Mouse (Mus musculus): ENCODE results near the gene Ap5b1.

Gene Ap5b1

DNA sequence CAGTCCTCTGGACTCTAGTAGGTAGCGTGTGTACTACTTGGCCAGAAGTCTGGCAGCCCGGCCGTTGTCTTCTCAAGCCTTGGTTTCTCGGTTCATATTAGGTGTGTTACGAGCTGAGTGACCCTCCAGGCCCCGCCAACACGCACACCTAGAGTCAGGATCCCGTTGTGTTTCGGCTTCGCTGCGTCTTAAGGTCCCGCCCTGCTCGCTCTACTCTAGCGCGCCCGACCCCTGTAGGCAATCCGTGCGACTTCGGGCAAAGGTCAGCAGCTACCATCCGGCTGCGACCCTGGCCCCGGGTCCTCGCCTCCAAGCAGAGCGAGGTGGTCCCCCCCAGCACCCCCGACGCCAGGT, 668 bp upstream of the Ap5b1 start:
- no peak for DNase-seq (ENCODE audit: low read depth)

GRCm38 (mm10) chr19:5568470-5569140, 780 bp downstream of the Ap5b1 start:
- DNase-seq (ENCODE audit: low read depth) = peak; percentile 94

- no peak for DNase-seq (ENCODE audit: low read depth)
These were observed 1.7 kb downstream of the Ap5b1 start for GRCm38 (mm10) chr19:5569521-5569920.

DNA sequence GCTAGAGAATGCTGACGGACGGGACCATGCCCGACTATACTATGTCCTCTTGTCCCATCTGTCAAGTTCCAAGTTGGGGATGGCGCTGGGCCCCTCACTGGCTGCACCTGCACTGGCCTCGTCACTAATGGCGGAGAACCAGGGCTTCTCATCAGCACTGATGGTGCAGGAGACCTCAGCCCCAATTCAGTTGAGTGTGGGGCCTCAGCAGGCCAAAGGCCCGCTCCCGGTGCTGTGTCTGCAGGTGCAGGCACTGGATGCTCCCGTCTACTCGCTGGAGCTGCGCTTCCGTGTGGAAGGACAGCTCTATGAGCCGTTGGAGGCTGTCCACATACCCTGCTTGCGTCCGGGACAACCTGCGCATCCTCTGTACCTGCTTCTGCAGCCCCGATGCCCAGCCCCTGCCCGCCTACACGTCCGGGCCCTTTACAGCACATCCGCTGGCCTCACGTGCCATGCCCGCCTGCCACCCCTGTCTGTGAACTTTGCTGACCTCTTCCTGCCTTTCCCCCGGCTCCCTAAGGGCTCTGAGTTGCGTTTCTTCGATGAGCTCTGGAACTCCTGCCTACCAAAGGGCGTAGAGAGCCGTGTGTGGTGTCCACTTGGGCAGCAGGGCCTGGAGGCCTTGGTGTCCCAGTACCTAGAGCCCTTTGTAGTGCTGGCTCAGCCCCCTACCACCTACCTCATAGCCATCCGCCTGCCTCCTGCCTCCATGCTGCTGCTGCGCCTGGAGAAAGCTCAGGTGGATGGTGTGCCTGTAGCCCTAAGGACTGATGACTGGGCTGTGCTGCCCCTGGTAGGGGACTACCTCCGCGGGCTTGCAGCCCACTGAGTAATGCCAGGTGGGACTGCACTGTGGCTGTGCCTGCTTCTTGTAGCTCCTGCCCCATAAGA, 2.8 kb downstream of the Ap5b1 start:
- DNase-seq (ENCODE audit: low read depth) = no peak

GRCm38 (mm10) chr19:5571831-5572230, 4.0 kb downstream of the Ap5b1 start:
- peak; percentile 76 for DNase-seq (ENCODE audit: low read depth)

- DNase-seq (ENCODE audit: low read depth) = peak; percentile 53
These were observed 4.7 kb downstream of the Ap5b1 start for GRCm38 (mm10) chr19:5572331-5573125.

DNA sequence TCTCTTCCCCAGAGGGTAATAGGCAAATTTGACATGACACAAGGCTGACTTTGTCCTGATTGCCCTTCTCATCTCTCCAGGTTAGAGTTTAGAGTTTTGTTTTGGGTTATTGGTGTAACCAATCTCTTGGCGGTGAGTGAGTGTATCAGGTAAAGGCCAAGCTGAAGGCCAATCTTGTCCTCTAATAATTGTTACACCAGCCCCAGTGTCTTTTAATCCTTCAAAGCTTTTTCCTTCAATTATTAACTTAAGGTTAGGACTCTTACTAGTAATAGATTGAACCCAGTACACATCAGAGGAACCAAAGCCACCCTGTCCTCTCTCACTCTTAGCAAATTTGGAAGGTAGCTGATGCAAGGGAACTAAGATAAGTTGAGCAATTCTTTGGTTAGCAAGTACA, 7.5 kb downstream of the Ap5b1 start:
- no peak for DNase-seq (ENCODE audit: low read depth)

- DNase-seq (ENCODE audit: low read depth) = no peak
These were observed 12.1 kb downstream of the Ap5b1 start for GRCm38 (mm10) chr19:5579971-5580370.

GRCm38 (mm10) chr19:5580776-5581175, 13.0 kb downstream of the Ap5b1 start:
- DNase-seq (ENCODE audit: low read depth) = no peak

DNA sequence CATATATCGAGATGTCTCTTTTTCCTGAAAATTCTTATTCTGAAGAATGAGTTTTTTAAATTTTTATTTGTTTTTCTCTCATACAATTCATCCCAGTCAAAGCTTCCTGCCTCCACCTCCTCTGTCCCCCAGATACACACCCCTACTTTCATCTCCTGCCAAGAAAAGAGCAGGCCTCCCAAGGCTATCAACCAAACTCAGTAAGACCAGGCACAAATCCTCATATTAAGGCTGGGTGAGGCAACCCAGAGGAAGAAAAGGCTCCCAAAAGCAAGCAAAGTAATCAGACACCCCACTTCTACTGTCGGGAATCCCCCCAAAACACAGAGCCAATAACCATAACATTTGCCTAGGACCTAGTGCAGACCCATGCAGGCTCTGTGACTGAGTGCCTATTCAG, 14.2 kb downstream of the Ap5b1 start:
- no peak for DNase-seq (ENCODE audit: low read depth)

GRCm38 (mm10) chr19:5589159-5589558, 21.3 kb downstream of the Ap5b1 start:
- no peak for DNase-seq (ENCODE audit: low read depth)

- DNase-seq (ENCODE audit: low read depth) = no peak
These were observed 24.1 kb downstream of the Ap5b1 start for GRCm38 (mm10) chr19:5591888-5592287.

GRCm38 (mm10) chr19:5599224-5599623, 31.4 kb downstream of the Ap5b1 start:
- no peak for DNase-seq (ENCODE audit: low read depth)

DNA sequence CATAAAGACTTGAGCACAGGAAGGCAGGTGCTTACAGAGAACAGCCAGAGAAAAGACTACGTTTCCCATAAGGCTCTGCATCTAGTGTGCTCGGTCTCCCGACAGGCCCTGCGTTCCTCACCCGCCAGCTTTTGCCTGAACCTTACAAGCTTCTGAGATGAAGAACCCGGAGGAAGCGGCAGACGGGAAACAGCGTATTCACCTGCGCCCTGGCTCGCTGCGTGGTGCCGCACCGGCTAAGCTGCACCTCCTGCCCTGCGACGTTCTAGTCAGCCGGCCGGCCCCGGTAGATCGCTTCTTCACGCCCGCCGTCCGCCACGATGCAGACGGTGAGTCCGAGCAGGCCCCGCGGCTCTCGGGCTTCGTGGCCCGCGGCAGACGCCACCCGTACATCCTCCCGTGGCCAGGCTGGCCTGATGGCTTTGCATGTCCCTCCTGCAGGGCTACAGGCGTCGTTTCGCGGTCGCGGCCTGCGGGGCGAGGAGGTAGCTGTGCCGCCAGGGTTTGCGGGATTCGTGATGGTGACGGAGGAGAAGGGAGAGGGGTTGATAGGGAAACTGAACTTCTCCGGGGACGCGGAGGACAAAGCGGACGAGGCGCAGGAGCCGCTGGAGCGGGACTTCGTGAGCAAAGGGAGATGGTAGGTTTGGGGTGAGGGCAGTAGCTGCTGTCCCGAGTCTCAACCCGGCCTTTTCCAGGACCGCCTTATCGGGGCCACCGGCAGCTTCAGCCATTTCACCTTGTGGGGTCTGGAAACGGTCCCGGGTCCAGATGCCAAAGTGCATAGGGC, 34.1 kb downstream of the Ap5b1 start, which contains the start of gene Rnaseh2c:
Rnaseh2c (plus strand) TSS at position 122 of the 790 bp plus-strand sequence.
- peak; percentile 91 for DNase-seq (ENCODE audit: low read depth)

DNA sequence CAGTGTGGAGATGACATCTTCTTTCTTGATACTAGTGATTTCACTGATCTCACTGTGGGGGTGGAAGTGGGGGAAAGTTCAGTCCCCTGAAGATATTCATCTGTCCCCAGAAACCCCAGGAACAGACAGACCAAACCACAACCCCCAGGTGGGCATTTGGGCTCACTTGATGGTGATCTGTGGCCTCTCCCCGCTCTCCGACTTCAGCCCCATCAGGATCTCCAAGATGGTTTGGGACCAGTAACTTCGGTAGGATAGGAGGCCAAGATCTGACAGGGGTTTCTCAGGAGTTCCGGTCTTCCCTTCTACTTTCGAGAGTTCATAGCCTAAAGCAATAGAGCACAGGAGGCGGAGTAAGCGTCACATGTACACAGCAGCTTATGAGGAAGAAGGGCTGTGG, 35.8 kb downstream of the Ap5b1 start:
- no peak for DNase-seq (ENCODE audit: low read depth)

DNA sequence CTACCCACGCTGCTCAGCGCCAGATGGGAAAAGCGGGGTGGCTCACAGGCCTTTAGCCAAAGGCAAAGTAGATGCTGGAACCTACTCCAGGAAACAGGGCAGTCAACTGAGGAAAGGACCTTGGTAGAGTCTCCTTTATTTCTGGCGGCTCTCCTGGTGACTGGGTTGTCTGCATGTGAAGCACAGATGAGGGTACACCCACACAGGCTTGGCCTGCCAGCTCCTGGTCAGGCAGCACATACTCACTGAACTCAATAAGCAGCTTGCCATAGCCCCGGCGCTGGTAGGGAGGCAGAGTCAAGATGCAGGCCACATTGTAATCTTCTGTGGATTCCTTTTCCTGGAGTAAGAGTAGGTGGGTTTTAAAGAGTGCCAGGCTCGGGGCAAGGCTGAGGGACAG, 37.3 kb downstream of the Ap5b1 start:
- no peak for DNase-seq (ENCODE audit: low read depth)

GRCm38 (mm10) chr19:5606196-5606595, 38.4 kb downstream of the Ap5b1 start:
- no peak for DNase-seq (ENCODE audit: low read depth)

DNA sequence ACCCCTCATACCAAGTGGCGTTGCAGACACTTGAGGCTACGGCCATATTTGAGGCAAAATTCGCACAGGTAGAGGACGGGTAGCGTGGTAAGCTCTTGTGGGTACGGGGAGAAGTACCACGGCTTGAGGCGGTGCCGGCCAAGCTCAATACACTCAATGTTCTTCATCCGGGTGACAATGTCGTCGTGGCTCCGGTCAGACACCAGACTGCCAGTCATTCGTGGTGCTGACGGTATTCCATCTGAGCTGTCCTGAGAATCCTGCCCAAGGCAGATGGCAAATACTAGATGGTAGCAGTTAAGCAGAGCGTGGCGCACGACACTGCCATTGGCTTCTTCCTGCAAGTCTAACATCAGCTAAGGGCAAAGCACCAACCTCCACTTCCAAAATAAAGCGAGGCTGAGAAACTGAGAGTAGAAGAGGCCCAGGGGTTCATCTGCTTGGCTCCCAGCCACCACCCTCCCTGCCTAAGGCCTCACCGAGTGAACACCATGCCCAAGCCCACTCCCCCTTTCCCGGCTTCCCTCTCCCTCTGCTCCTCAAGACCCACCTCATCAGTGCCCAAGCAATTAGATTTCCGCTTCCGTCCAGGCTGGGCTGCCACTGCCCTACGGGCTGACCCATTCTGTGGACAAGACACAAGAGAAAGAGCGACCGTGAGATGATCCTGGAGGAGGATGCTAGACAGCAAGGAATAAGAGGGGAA, 40.0 kb downstream of the Ap5b1 start:
- no peak for DNase-seq (ENCODE audit: low read depth)

DNA sequence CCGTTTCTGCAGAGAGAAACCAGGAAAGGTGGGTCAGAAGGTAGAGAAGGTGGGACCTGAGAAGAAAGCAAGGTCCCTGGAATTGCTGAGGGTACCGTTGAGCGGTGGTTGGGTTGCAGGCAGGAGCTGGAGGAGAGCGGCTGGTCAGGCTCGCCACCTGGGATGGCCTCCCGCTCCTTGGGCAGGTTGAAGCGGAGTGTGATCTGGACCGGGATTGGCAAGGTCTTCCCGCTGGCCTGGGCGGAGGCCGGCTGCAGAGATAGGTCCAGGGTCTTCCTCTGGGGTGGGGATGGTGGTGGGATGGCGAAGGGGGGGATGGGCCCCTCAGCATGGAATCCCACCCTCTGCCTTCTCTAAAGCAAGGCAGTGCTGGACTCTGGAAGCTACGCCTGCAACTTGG, 40.9 kb downstream of the Ap5b1 start:
- no peak for DNase-seq (ENCODE audit: low read depth)

DNA sequence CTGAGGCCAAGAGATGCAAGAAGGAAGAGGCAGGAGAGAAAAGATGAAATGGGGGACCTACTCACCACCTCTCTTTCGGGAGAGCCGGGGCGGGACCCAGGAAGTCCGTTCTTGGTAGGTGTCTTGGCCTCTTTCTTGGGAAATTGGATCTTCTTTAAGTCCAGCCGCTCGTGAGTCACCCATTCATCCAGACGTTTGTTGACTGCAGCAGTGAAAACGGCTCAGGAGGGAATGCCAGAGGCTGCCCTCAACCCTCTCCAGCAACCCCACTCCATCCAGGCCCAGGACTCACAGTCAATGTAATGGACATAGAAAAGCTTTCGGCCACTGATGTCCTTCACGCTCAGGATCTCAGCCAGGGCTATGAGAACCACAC, 41.3 kb downstream of the Ap5b1 start:
- DNase-seq (ENCODE audit: low read depth) = no peak

Measured in induced T-regulatory cell, adult 2 months (primary cell).